Mouse (Mus musculus): ENCODE data around the gene Cfap44.
A peak's percentile ranks its signal among the peaks of the same experiment; 100 is the strongest.
"Not testable (repeated sequence)": the region's sequence is repeated elsewhere in the genome, so short reads cannot be mapped to it uniquely, and the experiment has no call there.

The Cfap44 gene

GRCm38 (mm10) chr16:44428456-44428855 is 33.9 kb downstream of the Cfap44 start:
- no peak for DNase-seq (ENCODE audit: low read depth in 1 of 2, low spot score in 2 of 2)

- DNase-seq (ENCODE audit: low read depth in 1 of 2, low spot score in 2 of 2), result no peak
These were observed 35.4 kb downstream of the Cfap44 start for GRCm38 (mm10) chr16:44430021-44430420.

GRCm38 (mm10) chr16:44434931-44435330 is 40.3 kb downstream of the Cfap44 start:
- no peak for DNase-seq (ENCODE audit: low read depth in 1 of 2, low spot score in 2 of 2)

DNA sequence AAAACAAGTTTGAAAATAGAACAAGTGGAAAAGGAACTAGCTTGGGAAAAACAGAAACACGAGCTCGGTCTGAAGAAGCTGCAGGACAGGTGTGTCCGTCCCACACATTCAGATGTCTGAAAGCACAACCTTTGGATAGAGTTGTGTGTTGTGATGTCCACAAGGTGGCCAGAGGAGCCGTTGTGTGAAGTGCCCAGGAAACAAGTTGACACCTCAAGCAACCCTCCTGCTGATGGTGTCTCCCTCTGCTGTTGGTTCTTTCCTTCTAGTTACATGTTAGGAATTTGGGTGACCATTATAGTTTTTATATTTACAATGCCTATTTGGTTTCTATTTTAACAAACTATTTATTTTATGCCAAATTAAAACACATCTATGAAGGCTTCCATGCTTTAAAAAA is 40.9 kb downstream of the Cfap44 start:
- no peak for DNase-seq (ENCODE audit: low read depth in 1 of 2, low spot score in 2 of 2)

DNA sequence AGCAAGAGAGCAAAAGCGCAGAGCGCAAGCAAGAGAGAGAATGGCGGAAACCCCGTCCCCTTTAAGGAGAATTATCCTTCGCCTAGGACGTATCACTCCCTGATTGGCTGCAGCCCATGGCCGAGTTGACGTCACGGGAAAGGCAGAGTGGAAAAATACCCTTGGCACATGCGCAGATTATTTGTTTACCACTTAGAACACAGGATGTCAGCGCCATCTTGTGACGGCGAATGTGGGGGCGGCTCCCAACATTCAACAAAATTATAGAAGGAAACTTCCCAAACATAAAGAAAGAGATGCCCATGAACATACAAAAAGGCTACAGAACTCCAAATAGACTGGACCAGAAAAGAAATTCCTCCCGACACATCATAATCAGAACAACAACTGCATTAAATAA is 47.3 kb downstream of the Cfap44 start:
- not testable (repeated sequence) for DNase-seq (ENCODE audit: low read depth in 1 of 2, low spot score in 2 of 2)

DNA sequence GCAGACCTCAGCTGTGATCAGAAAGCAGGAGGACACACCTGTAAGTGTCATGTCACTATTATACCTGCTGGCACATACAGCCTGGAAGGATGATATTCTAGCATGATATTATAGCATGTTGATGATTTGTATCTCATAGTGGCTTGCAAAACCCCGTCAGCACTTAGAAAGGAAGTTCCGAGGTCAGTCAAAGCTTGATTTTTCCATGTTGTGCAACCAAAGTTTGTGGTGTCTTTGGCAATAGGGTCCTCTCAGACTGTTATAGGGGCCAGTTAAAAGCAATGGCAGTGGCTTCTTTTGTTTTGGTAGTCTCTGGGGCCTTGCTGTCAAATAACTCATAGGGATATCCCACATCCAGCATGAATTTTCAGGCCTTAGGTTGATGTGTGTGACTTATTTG is 63.3 kb downstream of the Cfap44 start:
- peak in 1 of 2 experiments; percentile 3 for DNase-seq (ENCODE audit: low read depth in 1 of 2, low spot score in 2 of 2)

DNA sequence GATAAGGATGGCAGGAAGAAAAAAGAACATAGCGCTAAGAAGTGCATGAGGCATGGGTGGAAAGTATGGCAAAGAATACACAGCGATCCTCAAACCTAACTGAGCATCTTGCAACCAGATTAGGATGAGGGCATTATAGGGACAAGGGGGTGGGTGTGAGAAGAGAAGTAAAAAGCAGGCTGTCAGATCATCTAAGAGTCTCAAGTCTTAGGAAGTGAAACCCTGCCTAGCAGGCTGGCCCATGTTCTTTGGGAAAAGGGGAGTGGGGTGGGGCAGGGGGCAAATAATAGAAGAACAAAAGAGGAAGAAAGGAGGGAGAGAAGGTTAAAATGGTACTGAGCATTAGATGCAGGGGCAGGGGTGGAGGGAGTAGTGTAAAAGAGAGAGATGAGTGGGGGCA is 64.2 kb downstream of the Cfap44 start:
- DNase-seq (ENCODE audit: low read depth in 1 of 2, low spot score in 2 of 2), result no peak

GRCm38 (mm10) chr16:44460922-44461321 is 66.3 kb downstream of the Cfap44 start:
- DNase-seq (ENCODE audit: low read depth in 1 of 2, low spot score in 2 of 2), result no peak

- DNase-seq (ENCODE audit: low read depth in 1 of 2, low spot score in 2 of 2), result no peak
These were observed 80.7 kb downstream of the Cfap44 start for GRCm38 (mm10) chr16:44475281-44475680.

DNA sequence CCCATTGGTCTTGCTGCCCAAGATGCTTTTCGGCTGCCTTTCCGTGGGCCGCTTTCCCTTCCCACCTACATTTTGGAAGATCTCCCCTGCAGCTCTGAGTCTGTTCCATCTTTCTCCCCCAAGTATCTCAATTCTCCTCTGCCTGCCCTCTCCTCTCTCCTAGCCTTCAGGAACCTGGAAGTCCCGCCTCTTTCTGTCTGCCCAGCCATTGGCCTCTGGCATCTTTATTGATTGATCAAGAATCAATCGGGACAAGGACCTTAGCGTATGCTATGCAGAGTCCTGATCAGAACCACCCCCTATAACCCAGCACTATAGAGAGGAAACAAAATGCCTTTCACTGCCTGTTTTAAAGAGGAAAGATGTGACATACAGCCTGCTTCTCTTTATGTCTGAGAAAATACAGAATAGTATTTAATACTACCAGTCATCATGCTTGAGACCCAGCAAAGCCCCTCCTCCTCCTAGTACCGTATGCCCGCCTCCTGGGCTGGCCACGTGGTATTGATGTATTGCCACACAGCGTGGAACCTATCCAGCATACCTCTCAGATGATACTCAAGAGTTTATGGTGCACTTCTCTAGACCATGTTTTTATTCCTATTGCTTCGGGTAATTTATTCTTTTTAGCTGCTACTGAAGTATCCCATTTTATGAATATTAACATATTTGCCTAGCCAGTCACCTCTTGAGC is 81.2 kb downstream of the Cfap44 start:
- no peak for DNase-seq (ENCODE audit: low read depth in 1 of 2, low spot score in 2 of 2)

DNA sequence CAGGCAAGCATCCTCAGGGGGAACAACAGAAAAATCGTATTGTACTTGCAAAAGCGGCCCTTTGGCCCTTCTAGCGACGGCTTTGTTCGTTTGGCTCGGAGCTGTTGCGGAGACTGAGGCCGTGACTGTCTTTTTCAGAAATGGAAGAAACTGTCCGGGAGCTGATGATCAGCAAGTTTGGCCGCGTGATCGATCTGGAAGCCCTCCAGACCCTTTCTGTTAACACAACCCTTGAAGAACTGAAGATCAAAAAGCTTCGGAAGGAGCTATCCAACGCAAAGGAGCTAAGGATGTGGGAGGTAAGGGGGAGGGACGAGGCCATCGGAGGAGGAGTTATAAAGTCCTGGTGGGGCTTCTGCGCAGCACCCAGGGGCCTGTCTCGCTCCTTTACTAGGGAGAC is 84.2 kb downstream of the Cfap44 start:
- no peak for DNase-seq (ENCODE audit: low read depth in 1 of 2, low spot score in 2 of 2)

- DNase-seq (ENCODE audit: low read depth in 1 of 2, low spot score in 2 of 2), result no peak
These were observed 85.3 kb downstream of the Cfap44 start for GRCm38 (mm10) chr16:44479852-44480251.

- no peak for DNase-seq (ENCODE audit: low read depth in 1 of 2, low spot score in 2 of 2)
These were observed 86.0 kb downstream of the Cfap44 start for GRCm38 (mm10) chr16:44480616-44481015.

DNA sequence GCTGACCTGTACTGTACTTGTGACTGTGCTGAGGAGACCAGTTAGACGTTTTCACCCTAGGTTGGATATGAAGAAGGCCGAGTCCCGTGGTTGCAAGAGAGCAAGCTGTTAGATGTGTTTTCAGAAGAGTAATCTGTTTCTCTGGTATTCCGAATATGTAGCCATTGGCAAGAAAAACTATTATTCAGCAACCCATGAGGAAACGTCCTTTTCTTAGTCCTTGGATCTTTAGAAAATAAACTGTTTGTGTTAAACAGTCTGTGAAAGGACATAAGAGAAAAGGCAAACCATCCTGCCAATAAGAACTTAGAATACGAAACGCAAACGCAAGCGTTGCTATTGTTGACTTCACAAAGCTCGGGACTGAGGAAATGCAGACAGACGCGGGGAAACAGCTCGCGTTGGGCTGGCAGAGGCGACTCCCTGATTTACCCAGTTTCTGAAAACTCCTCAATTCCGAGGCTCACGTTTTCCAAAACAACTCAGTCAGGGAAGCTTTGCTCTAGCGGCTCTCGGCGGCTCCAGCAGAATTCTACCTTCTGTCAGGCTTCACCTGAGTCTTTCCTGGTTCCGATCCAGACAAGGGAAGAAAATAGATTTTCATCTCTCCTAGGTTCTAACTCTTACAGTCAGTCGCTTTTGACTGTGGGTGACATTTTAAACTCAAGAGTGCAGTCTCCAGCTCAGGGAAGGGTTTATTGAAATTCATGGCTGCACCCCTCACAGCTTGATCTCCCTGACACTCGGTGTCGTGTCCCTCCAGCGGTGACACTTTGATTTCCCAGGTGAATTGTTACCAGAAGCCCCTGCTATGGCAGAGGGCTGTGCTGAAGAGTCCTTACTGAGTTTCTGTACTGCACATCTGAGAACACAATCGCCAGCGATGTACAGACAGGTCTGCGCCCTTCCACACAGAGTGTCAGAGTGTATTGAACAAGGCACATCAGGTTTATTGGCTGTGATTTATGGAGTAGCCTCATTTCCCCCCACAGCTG is 87.3 kb downstream of the Cfap44 start:
- no peak for DNase-seq (ENCODE audit: low read depth in 1 of 2, low spot score in 2 of 2)

GRCm38 (mm10) chr16:44484079-44484478 is 89.5 kb downstream of the Cfap44 start:
- peak in 1 of 2 experiments; percentile 19 for DNase-seq (ENCODE audit: low read depth in 1 of 2, low spot score in 2 of 2)

DNA sequence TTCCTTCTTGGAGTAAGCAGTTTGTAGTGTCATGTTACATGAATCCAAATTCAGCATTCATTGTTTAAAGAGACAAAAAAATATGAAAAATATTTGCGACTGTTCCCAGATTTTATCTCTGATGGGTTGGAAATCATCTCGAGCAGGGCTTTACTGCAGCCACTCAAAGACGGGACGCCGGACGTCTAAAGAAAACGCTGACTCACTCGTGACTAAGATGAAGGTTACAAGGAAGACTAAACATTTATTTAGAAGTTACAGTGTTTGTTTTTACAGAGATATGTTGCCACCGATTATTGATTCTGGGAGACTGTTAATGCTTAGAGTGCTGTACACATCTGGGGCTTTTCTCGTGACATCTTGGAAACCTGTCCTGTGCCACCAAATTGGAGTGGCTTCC is 90.2 kb downstream of the Cfap44 start:
- no peak for DNase-seq (ENCODE audit: low read depth in 1 of 2, low spot score in 2 of 2)

- no peak for DNase-seq (ENCODE audit: low read depth in 1 of 2, low spot score in 2 of 2)
These were observed 91.1 kb downstream of the Cfap44 start for GRCm38 (mm10) chr16:44485691-44486090.

DNA sequence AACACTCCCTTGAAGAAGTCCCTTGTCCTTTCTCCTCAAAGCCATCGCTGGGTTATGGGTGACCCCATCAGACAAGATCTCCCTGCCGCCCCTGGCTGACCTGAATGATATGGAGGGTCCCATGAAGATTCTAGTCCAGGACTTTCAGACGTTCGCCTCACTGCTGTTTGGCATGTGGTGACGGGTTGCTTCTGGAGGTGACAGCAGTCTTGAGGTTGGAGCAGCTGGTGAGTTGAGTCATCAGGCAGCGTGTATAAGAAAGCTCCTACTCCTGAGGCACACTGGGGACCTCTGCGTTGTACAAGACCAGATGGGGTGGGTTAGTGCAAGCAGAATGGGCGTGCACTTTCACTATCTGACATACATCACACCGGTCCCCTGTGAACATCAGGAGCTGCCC is 92.0 kb downstream of the Cfap44 start:
- DNase-seq (ENCODE audit: low read depth in 1 of 2, low spot score in 2 of 2), result no peak

GRCm38 (mm10) chr16:44487194-44487593 is 92.6 kb downstream of the Cfap44 start:
- DNase-seq (ENCODE audit: low read depth in 1 of 2, low spot score in 2 of 2), result no peak

- no peak for DNase-seq (ENCODE audit: low read depth in 1 of 2, low spot score in 2 of 2)
These were observed 96.5 kb downstream of the Cfap44 start for GRCm38 (mm10) chr16:44491051-44491450.

DNA sequence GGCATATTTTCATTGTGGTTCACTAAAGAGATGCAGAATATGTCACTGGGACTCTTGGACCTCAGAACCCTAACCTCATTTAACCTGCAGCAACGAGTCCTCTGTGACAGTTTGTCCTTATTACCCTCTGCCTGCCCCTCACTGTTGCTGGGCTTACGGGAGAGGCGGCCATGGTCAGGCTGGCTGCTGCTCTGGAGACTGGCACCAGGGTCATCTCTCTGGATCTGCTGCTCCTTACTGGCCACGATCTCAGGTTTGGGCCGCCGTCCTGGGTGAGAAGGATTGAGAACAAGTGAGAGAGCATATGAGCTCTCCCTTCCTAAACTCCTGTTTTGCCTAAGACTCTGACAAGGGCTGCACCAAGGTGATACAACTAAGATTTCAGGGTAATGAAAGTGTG is 97.6 kb downstream of the Cfap44 start:
- DNase-seq (ENCODE audit: low read depth in 1 of 2, low spot score in 2 of 2), result no peak

GRCm38 (mm10) chr16:44492706-44493105 is 98.1 kb downstream of the Cfap44 start:
- DNase-seq (ENCODE audit: low read depth in 1 of 2, low spot score in 2 of 2), result no peak

All from monocyte, adult 2 months (primary cell).